Mouse (Mus musculus) liver, adult (tissue): ENCODE measurements around the gene Pcnp.

ENCODE experiments used
- GATA4 ChIP-seq: IDR thresholded peaks from 2 replicates; pipeline ENCODE4 v1.6.1; 2014; ENCODE audit warnings: mild to moderate bottlenecking, low read length; ENCODE audit not compliant: insufficient replicate concordance

Pcnp gene

DNA sequence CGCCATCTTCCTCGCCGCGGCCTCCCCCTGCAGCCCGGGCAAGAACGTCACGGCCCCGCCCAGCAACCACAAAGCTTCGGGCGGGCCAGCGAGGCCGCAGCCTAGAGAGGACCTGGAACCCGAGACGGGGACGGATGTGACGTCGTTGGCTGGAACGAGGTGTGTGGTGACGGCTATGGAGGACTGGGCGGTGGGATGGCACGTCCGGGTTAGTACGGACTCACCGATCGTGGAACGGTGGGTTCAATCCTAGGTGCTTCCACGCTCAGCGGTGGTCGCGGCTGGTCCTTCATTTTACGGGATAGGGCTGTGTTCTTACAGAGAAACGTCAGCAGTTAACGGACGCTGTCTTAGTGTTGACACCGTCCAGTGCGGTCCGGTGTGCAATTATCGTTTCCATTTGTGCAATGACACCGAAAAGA lies at the start of gene Pcnp:
Pcnp (minus strand) TSS at position 79 of the 422 bp plus-strand sequence.
- TF ChIP-seq GATA4: no peak; the same call in 1 of the 2 replicates

DNA sequence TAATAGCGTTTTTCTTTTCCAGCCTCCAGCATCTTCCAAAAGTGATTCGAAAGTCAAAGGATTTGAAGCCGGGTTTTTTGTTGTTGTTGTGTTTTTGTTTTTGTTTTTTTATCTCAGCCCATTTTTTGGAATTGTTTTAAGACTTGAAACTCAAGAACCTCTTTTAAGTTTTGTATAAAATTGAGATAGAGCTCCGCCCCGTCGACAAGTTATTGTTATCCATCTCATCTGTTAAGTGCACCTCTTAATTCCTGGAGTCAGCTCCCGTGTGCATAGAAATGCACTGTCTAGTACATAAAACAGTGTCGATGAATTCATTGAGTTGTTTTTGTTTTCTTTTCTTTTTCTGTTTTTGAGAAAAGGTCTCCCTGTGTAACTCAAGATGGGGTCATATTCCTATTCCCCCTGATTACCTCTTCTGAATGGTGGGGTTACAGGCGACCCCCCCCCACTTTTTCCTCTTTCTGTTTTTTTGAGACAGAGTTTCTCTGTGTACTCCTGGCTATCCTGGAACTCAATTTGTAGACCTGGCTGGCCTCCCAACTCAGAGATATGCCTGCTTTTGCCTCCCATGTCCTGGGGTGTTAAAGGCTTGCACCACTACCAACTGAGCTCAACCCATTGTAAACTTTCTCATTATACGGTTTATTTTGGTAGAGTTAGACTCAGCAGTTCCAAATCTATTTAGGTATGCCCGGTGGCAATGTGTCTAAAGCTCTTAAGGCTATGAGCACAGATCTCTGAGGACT lies 46.8 kb upstream of the Pcnp start:
- TF ChIP-seq GATA4: no peak

DNA sequence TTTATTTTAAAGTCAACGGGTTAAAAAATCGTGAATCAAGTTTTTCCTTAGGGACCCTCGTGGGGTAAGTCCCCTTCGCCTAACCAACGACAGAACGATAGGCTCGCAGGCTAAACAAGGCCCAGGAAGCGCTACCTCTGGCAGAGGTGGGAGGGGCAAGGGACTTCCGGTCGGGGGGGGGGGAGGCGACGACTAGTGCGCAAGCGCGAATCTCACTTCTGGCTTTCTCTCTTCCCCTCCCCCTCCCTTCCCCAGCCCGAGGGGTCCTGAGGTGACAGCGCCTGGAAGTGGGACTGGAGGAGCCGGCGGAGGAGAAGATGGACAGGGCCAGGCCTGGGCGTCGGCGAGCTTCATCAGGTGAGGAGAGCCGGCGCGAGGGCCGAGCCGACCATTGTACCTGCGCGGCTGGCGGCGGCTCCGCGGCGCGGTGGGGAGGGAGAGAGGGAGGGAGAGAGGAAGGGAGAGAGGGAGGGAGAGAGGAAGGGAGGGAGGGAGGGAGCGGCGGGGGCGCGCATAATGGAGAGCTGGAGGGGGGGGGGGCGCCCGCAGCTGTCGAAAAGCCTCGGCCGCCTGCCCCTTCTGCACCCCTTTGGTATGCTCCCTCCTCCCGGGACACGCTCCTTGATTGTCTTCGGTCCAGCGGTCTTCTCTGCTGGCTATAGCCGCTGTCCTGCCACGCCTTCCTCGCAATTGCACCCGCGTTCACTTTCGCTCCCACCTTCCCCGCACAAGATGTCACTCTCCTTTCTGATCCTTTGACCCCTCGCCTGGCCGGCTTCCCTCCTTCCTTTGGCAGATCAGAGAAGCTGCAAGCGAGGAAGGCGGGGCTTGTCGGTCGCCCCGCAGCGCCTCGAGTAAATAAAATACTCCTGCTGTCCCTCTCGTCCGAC lies 45.9 kb upstream of the Pcnp start:
- no peak for TF ChIP-seq GATA4

DNA sequence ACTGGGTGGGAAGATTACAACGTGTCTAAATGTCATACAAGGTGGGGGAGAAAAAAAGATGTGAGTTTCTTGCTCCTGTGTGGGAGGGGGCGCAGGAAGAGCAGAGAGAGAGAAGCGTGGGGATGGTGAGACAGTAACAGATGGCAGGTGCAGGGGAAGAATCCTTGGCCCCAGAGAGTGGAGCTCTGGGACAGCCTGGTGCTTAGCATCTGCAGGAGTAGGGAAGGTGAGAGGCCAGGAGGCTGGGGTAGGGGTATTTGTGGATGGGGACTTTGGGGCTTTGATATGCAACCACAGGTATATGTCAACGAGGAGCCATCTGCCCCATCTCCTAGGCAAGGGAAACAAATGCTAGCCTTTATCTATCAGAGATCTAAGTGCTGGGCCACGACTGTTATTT lies 45.0 kb upstream of the Pcnp start:
- TF ChIP-seq GATA4: no peak

DNA sequence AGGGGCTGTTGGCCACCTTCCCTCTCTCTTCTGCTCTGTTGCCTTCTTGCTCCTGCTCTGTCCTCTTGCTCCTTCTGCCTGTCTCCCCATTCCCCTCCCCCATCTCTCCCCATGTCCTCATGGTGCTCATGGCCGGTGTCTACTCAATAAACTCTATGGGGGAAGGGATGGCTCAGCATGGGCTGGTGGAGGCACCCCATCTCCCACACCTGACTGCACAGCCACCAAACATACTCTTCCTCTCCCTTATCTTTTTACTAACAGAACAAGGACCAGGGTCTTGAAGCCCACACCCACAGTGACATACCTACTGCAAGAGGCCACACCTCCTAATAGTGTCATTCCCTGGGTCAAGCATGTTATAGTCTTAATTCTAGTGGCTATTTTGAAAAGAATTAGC lies 44.6 kb upstream of the Pcnp start:
- TF ChIP-seq GATA4: no peak

DNA sequence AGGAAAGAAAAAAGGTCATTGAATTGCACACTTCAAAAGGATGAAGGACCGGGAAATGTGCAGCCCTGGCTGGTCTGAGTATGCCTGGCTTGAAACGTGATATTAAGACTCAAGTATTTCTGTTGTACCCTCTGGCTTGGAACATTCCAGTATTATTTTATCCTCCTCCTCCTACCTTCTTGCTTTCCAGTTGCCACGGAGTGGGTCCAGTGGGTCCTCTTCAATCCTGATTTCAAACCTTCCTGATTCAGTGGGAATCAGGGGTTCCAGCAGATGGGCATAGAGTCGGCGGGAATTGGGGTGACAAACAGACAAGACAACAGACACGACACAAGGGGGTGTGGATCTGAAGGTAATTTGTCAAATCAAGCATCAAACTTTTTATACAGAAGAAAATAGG lies 43.0 kb upstream of the Pcnp start:
- TF ChIP-seq GATA4: no peak

DNA sequence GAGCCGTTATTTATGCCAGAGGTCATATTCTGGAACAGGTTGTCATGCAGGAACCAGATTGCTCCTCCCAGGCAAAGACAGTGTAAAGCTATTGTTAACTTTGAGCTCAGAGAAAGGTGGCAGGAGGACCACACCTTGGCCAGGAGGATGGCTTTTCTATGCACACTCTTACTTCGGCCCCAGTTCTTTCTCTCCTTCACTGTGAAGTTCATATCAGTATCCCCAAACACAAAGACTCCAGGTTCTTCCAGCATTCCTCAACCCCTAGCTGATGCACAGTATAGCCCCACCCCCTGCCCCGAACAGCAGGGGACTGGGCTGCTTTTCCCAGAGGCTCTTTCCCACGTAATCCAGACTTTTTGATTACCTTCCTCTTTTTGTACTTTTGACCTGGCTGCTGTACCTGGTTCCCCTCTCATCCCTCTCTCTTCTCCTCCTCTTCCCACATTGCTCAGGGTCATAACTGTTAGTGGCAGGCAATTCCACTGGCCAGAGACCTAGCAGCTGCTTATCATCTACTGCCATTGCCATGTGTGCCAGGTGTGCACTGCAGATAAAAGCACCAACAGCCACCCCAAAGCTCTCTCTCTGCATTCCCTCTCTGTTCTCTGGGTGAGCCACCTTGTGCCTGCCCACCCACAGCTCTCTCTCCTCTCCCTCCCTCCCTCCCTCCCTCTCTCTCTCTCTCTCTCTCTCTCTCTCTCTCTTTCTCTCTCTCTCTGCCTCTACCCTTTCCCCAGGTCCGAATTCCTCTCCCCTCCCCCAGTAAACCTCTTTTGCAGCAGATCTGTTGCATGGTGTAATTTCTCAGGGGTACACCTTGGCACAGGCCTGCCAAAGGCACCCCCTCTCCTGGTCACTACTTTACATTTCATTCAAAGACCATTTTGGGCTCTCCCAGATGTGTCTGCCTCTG lies 42.0 kb upstream of the Pcnp start:
- no peak for TF ChIP-seq GATA4

DNA sequence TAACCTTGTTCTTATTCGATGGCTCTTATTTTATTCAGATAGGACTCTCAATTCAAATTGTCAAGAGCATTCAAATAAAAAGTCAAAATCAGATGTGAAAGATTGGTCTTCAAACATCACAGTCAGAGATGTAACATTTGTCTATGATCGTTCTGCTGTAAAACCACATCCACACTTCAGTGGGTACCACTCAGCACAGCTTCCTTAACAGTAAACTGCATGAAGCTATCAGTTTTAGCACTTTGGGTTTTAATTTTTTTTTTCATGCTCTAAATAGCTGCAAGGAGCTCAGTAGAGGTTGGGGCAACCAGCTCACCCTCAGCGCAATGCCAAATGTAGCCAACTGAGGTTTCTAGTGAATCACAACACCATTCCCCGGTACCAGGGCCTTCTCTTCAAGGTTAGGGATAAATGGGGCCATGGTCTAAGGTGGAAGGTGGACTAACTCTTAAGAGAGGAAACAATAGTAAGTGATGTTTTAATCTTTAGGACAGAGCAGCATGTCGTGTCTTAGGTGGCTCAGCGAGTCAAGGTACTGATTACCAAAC lies 39.1 kb upstream of the Pcnp start:
- TF ChIP-seq GATA4: no peak

DNA sequence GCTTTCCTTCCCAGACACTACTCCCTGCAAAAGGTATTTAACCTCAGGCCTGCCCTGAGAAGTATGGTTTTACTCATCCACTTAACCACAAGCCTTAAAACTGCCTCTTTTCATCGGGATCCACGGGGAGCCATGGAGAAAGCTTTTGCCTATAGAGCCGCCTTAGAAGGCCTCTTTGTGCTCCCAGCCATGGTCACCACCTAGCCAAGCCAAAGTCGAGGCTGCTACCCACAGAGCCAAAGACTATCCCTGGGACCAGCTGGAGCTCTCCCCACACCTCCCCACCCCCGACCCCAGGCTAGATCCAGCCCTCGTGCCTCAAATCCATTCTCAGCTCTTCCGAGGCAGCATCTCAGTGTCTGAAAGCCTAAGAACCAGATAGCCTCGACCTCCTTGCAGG lies 36.6 kb upstream of the Pcnp start:
- no peak for TF ChIP-seq GATA4

DNA sequence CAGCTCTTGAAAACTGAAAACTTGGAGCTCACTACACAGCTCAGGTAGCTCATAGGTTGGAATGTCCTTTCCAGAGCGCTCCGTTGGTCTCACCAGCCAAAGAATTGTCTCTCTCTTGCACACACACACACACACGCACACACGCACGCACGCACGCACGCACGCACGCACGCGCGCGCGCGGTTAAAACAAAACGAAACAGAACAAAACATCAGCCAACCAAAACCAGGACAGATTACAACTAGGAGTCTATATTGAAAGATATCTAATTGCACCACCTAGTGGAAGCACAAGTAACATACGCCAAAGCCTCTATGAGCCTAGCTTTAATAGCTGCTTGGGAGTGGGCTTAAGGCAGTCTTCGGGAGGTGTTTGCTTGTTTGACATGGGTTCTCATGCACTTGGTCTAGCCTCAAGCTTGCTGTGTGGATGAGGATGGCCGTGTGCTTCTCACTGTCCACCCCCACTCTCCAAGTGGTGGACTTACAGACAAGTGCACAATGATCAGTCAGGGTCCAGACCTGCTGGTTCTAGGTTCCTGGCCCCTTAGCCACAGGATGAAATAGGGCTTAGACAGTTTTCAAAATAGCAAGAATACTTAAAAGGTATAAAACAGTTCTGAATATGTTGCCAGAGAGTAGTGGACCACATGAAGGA lies 34.9 kb upstream of the Pcnp start:
- peak; percentile 39; the same call in 1 of the 2 replicates for TF ChIP-seq GATA4

DNA sequence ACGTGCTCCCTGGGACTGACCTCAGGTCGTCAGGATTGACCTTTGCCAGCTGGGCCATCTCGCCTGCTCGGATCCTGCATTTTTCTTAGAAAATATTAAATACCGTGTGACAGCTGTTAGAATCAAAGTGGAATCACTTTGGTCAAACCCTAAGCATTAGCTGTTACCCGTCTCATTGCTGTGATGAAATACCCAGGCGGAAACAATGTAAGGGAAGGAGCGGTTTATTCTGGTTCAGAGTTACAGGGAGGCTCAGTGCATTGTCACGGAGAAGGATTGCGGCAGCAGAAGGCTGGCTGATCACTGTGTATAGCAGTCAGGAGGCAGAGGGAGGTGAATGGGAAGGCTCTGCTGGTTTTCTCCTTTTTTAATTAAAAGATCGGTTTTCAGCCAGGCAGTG lies 33.4 kb upstream of the Pcnp start:
- TF ChIP-seq GATA4: no peak

DNA sequence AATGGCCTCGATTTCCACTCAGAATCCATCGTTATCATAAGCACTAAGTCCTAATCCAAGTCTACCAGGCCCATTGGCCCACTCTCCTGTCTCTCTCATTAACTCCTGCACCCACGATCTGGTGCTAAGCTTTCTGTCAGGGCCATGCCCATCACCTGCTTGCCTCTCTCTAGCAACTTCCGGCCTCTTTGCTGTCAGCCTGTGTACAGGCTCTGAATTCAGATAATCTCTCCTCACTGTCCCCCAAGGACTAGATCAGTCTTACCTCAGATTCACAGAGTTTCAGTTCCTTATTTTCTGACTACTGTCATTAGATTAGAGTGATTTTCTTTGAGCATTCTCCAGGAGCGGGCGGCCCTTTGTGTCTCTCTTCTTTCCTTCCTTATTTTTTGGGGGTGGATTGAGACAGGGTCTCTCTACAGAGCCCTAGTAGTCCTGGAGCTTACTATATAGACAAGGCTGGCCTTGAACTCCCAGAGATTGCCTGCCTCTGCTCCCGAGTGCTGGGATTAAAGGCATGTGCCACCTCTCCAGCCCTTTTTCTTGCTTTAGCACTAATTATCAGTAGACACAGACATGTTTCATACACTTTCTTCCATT lies 32.6 kb upstream of the Pcnp start:
- no peak for TF ChIP-seq GATA4

DNA sequence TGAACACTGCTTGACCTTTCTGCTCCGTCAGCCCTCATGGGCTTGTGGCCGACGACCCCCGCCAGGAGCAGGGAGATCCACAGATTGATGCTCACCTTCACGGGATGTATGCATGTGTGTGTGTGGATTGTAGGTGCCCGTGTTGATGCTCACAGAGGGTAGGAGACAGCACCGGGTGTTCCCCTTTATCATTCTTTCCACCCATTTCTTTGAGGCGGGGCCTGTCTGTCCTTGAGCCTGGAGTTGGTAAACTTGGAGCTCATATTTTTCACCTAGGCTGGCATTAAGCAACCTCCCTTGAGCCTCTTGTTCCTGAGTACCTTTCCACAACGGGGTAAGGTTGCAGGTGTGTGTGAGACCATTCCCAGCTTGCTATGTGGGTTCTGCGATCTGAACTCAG lies 28.6 kb upstream of the Pcnp start:
- no peak for TF ChIP-seq GATA4

DNA sequence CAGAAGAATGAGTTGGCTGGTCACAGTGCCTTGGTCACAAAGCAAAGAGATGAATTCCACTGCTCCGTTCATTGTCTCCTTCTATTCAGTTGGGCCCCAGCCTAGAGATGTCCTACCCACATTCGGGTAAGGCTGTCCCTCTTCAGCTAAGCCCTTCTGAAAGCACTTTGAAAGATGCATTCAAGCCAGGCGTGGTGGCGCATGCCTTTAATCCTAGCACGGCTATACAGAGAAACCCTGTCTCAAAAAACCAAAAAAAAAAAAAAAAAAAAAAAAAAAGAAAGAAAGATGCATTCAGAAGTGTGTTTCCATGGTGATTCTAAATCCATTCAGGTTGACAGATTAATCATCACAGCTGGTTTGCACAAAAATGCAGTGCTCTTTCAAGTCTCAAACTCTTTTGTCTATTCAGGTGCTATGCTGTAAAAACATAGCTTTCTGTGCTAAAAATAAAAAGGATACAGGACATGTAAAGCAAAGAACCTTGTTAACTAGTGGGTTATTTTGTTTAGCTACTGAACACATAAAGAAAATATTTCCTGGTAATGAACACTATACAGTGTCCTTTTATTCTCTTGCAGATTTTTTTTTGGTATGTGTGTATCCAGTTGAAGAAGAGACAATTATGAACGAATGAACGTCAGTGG lies 27.5 kb upstream of the Pcnp start:
- no peak for TF ChIP-seq GATA4

DNA sequence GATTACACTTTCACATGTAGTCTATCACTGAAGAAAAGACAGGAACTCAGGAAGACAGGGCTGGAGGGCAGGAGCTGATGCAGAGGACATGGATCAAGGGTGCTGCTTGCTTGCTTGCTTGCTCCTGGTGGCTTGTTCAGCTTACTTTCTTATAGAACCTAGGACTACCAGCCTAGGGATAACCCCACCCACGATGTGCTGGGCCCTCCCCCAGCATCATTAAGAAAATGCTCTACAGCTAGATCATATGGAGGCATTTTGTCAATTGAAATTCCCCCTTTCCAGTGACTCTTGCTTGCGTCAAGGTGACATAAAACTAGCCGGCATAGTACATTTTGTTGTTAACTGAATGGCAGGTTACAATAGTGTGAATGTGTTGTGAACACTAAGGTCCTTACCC lies 26.4 kb upstream of the Pcnp start:
- no peak for TF ChIP-seq GATA4
